Mouse (Mus musculus) stomach, embryonic 15.5 days (tissue): ENCODE results near the gene Prm2. TPM values are rescaled to one million over a fixed set of nuclear protein-coding genes. Genes with fewer than 3 reads are reported as not detected.

ENCODE experiments used
- ATAC-seq: fragments of 200-750 bp; cut with Nextera tagmentation; 2 replicates; pipeline ENCODE4 v1.8.0; 2017; ENCODE audit warnings: low read depth, moderate number of reproducible peaks, moderate TSS enrichment; ENCODE audit not compliant: insufficient read depth, low FRiP score
- H3K27ac ChIP-seq: fragments of 300-500 bp; sonication (generic); 2 replicates; pipeline ENCODE4 v1.5.1; 2015; ENCODE audit warnings: mild to moderate bottlenecking, inconsistent platforms
- H3K27me3 ChIP-seq: fragments of 300-500 bp; sonication (generic); replicated peaks from 2 replicates; pipeline ENCODE4 v1.6.1; 2015; ENCODE audit warnings: inconsistent platforms
- H3K36me3 ChIP-seq: fragments of 300-500 bp; sonication (generic); 2 replicates; pipeline ENCODE4 v1.6.1; 2015; ENCODE audit warnings: inconsistent platforms
- H3K4me1 ChIP-seq: fragments of 300-500 bp; sonication (generic); 2 replicates; pipeline ENCODE4 v1.6.1; 2015; ENCODE audit warnings: inconsistent platforms
- H3K4me2 ChIP-seq: fragments of 300-500 bp; sonication (generic); 2 replicates; pipeline ENCODE4 v1.6.1; 2015; ENCODE audit warnings: mild to moderate bottlenecking, inconsistent platforms
- H3K4me3 ChIP-seq: fragments of 300-500 bp; sonication (generic); replicated peaks from 2 replicates; pipeline ENCODE4 v1.5.1; 2015; ENCODE audit warnings: inconsistent platforms
- H3K9ac ChIP-seq: fragments of 300-500 bp; sonication (generic); 2 replicates; pipeline ENCODE4 v1.6.1; 2015; ENCODE audit warnings: inconsistent platforms
- H3K9me3 ChIP-seq: fragments of 300-500 bp; sonication (generic); 2 replicates; pipeline ENCODE4 v1.6.1; 2016; ENCODE audit warnings: inconsistent platforms
- WGBS: fragments of 180-500 bp; shearing (Covaris S2); methylation state at CpG from one replicate; pipeline ENCODE4 v1.1.7; 2015; 5-methylcytosine and 5-hydroxymethylcytosine counted together
- polyA plus RNA-seq: library from polyadenylated mRNA; unstranded; fragments of >200 nt; fragmentation: Nextera tagmentation; extraction: Ambion mirVana; gene quantifications from 2 replicates; pipeline ENCODE4 v1.2.1, GENCODE M21; 2015

The Prm2 gene
- polyA plus RNA-seq, 1 experiment from 2014 or later, result not detected

- WGBS, result 2% methylated on average over 81 of the region's 81 CpGs
- no peak for ATAC-seq
- Histone ChIP-seq H3K36me3 (no peaks in the 10 kb centered on the region), H3K4me1 (peaks cover 47% of the 10 kb centered on the region), H3K4me3 (peak overlapping the region; percentile 76), H3K9ac (peak overlapping the region; percentile 66), H3K4me2 (peak overlapping the region; percentile 96), H3K27ac (peak overlapping the region; percentile 100), H3K9me3 (no peaks in the 10 kb centered on the region), H3K27me3 (no peaks in the 10 kb centered on the region)
Measured at GRCm38 (mm10) chr16:10783883-10784792, 11.8 kb downstream of the Prm2 start.

- WGBS, result 40% methylated on average over 8 of the region's 8 CpGs
- no peak for ATAC-seq
- Histone ChIP-seq H3K9me3 (no peaks in the 10 kb centered on the region), H3K4me1 (peaks cover 47% of the 10 kb centered on the region), H3K27me3 (no peaks in the 10 kb centered on the region), H3K9ac (no peak overlapping the region), H3K36me3 (no peaks in the 10 kb centered on the region), H3K27ac (no peak overlapping the region), H3K4me2 (peak overlapping the region; percentile 96), H3K4me3 (peak overlapping the region; percentile 76)
Measured at GRCm38 (mm10) chr16:10783451-10783850, 12.5 kb downstream of the Prm2 start.

GRCm38 (mm10) chr16:10783152-10783434 is 12.8 kb downstream of the Prm2 start:
- Histone ChIP-seq H3K4me2 (peak overlapping the region; percentile 96), H3K9me3 (no peaks in the 10 kb centered on the region), H3K36me3 (no peaks in the 10 kb centered on the region), H3K9ac (no peak overlapping the region), H3K4me3 (peak overlapping the region; percentile 76), H3K27ac (no peak overlapping the region), H3K27me3 (no peaks in the 10 kb centered on the region), H3K4me1 (peaks cover 47% of the 10 kb centered on the region)
- ATAC-seq, result no peak
- WGBS, result 4% methylated on average over 1 of the region's 1 CpGs

- Histone ChIP-seq H3K4me1 (peaks cover 47% of the 10 kb centered on the region), H3K9me3 (no peaks in the 10 kb centered on the region), H3K27me3 (no peaks in the 10 kb centered on the region), H3K4me2 (peak overlapping the region; percentile 96), H3K9ac (no peak overlapping the region; the same call in 1 of the 2 replicates), H3K4me3 (peak overlapping the region; percentile 76), H3K27ac (peak overlapping the region; percentile 40), H3K36me3 (no peaks in the 10 kb centered on the region)
- WGBS, result 38% methylated on average over 6 of the region's 6 CpGs
- ATAC-seq, result no peak
Measured at GRCm38 (mm10) chr16:10782377-10783151, 13.4 kb downstream of the Prm2 start.

GRCm38 (mm10) chr16:10781862-10782371 is 14.0 kb downstream of the Prm2 start:
- Histone ChIP-seq H3K9me3 (no peaks in the 10 kb centered on the region), H3K27ac (peak overlapping the region; percentile 40), H3K9ac (no peak overlapping the region), H3K4me3 (no peak overlapping the region), H3K4me2 (peak overlapping the region; percentile 96), H3K4me1 (peaks cover 44% of the 10 kb centered on the region), H3K27me3 (no peaks in the 10 kb centered on the region), H3K36me3 (no peaks in the 10 kb centered on the region)
- WGBS, result 41% methylated on average over 9 of the region's 9 CpGs
- ATAC-seq, result no peak

DNA sequence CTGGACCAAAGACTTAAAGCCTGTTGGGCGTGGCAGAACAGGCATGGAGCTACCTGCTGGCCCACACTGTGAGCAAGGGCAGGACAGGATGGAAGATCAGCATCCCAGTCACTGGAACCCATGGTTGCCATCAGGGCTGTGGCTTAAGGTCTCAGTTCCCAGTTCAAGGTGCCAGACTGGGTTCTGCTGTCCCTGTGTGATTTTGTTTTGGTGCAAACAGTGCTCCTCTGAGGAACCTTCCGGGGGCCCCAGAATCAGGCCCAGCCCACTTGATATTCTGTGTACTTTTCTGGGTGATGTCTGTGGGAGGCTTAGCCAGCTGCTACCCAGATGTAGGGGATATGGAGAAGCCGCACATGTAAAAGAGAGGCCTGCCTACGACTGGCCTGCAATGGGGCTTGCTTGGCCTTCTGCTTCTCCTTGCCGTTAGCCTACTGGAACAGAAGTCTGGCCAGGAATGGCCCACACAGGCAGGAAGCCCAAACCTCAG is 15.3 kb downstream of the Prm2 start:
- Histone ChIP-seq H3K4me1 (peaks cover 39% of the 10 kb centered on the region), H3K36me3 (no peaks in the 10 kb centered on the region), H3K9me3 (no peaks in the 10 kb centered on the region), H3K4me2 (no peak overlapping the region), H3K9ac (no peak overlapping the region), H3K4me3 (no peak overlapping the region), H3K27me3 (no peaks in the 10 kb centered on the region), H3K27ac (peak overlapping the region; percentile 36)
- no peak for ATAC-seq
- WGBS, result 61% methylated on average over 5 of the region's 5 CpGs

GRCm38 (mm10) chr16:10777579-10778160 is 18.3 kb downstream of the Prm2 start:
- no peak overlapping the region for H3K4me3 ChIP-seq
- H3K4me1 ChIP-seq, result peaks cover 25% of the 10 kb centered on the region
- H3K4me2 ChIP-seq, result no peak overlapping the region
- ATAC-seq, result no peak
- H3K36me3 ChIP-seq, result no peaks in the 10 kb centered on the region
- H3K9ac ChIP-seq, result no peak overlapping the region
- no peaks in the 10 kb centered on the region for H3K27me3 ChIP-seq
- no peak overlapping the region for H3K27ac ChIP-seq
- 62% methylated on average over 5 of the region's 5 CpGs for WGBS
- no peaks in the 10 kb centered on the region for H3K9me3 ChIP-seq

DNA sequence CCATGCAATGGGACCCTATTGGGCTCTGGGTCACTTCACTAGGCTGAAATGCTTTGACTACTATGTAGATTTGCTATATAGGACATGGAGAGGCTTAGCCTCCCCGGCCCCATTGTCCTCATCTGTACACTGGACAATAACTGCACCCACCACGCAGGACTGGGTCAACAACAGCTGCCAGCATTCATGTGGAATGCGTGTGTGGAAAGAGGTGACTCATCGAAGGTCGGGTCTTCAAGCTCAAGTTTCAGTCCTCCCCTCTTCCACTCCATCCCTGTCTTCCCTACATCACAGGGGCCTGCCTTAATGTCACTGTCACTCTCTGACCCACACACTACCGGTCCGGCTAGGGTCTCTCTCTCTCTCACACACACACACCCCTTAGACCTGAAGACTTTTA is 19.6 kb downstream of the Prm2 start:
- no peak overlapping the region for H3K27ac ChIP-seq
- peaks cover 11% of the 10 kb centered on the region; the same call in 1 of the 2 replicates for H3K4me1 ChIP-seq
- no peaks in the 10 kb centered on the region for H3K36me3 ChIP-seq
- H3K4me3 ChIP-seq, result no peak overlapping the region
- ATAC-seq, result no peak
- H3K9ac ChIP-seq, result no peak overlapping the region
- WGBS, result 31% methylated on average over 7 of the region's 7 CpGs
- H3K27me3 ChIP-seq, result no peaks in the 10 kb centered on the region
- H3K9me3 ChIP-seq, result no peaks in the 10 kb centered on the region
- no peak overlapping the region for H3K4me2 ChIP-seq

- Histone ChIP-seq H3K4me2 (no peak overlapping the region), H3K9ac (no peak overlapping the region), H3K27me3 (no peaks in the 10 kb centered on the region), H3K9me3 (no peaks in the 10 kb centered on the region), H3K36me3 (no peaks in the 10 kb centered on the region), H3K4me3 (no peak overlapping the region), H3K27ac (no peak overlapping the region), H3K4me1 (peaks cover 3% of the 10 kb centered on the region; the same call in 1 of the 2 replicates)
- 51% methylated on average over 4 of the region's 4 CpGs for WGBS
- ATAC-seq, result no peak
Measured at GRCm38 (mm10) chr16:10774726-10775125, 21.2 kb downstream of the Prm2 start.

GRCm38 (mm10) chr16:10773543-10773942 is 22.4 kb downstream of the Prm2 start:
- Histone ChIP-seq H3K9me3 (no peaks in the 10 kb centered on the region), H3K4me1 (peaks cover 10% of the 10 kb centered on the region; the same call in 1 of the 2 replicates), H3K27ac (no peak overlapping the region), H3K9ac (no peak overlapping the region), H3K36me3 (no peaks in the 10 kb centered on the region), H3K4me3 (no peak overlapping the region), H3K27me3 (no peaks in the 10 kb centered on the region), H3K4me2 (no peak overlapping the region)
- 75% methylated on average over 8 of the region's 8 CpGs for WGBS
- ATAC-seq, result no peak

- Histone ChIP-seq H3K4me1 (peaks cover 10% of the 10 kb centered on the region; the same call in 1 of the 2 replicates), H3K27me3 (no peaks in the 10 kb centered on the region), H3K9ac (no peak overlapping the region), H3K9me3 (no peaks in the 10 kb centered on the region), H3K36me3 (no peaks in the 10 kb centered on the region), H3K27ac (no peak overlapping the region; the same call in 1 of the 2 replicates), H3K4me3 (no peak overlapping the region), H3K4me2 (no peak overlapping the region)
- no peak for ATAC-seq
- 66% methylated on average over 19 of the region's 19 CpGs for WGBS
Measured at GRCm38 (mm10) chr16:10771769-10772510, 24.0 kb downstream of the Prm2 start.
